Mouse (Mus musculus) c-Kit-positive CD71-negative TER-119-negative erythroid progenitor cells, embryonic 14.5 days (primary cell): ENCODE results near the gene Olfr1414.
A peak's percentile ranks its signal among the peaks of the same experiment; 100 is the strongest.
"Not testable (repeated sequence)": the region's sequence is repeated elsewhere in the genome, so short reads cannot be mapped to it uniquely, and the experiment has no call there.

Source experiments
- DNase-seq: peaks from one replicate; pipeline ENCODE4 v3.0.0-alpha.2; 2013; ENCODE audit warnings: low read depth

The Olfr1414 gene

DNA sequence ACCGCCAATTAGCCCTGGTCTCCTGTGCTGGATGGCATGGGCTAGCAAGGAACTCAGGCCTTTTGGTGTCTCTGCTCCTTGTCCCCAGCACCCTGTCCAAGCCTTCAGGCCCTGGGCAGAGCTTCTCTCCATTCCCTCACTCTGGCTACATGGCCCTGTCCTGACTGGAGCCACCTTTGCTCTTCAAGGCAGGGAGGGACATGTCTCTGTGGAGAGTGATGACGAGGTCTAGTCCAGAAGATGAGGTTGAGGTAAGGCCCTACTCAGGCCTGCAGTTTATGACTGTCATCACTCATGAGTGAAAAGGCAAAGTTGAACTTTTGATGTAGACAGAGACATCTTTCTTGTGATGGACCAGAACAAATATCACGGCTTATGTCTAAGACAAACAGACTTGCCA is at the start of gene Olfr1414:
Gene Olfr1414, minus strand, starts transcription at position 101 of the 400 bp plus-strand sequence.
- no peak for DNase-seq

DNA sequence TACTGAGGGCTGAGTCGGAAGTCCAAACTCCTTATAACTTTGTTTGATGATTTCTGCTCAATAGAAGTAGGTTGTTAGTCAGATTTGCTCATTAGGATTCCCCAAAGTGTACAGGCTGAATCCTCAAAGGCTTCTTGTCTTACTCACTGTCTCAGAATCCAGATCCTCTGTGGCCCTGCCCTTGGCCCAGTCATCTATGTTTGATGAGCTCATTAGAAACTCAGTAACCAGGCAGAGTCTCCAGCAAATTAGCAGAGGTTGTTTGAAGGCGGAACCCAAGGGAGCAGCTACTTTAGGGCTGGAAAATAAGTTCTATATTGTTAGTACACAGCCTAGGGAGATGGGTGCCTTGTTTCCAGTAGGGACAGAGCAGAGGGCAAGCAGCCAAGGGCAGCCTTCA is 27.5 kb upstream of the Olfr1414 start:
- no peak for DNase-seq

- no peak for DNase-seq
Observed at GRCm38 (mm10) chr1:92539071-92539470, 20.6 kb upstream of the Olfr1414 start.

DNA sequence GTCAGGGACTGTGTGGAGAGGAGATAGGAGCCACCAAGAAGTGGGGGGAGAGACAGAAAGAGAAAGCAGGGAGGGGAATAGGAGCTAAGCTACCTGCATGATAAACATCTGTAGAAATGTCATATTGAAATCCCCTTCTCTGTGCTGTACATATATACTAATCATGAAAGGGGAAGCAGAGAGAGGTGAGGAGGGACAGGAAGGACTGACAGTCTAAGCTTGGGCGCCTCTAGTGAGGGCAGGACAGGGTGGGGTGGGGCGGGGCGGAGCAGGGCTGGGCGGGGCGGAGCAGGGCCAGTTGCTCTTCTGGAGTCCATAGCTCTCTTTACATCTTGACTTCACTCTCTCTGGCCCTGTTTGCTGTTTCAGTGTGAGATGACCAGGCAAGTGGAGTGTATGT is 18.5 kb upstream of the Olfr1414 start:
- DNase-seq, result no peak

DNA sequence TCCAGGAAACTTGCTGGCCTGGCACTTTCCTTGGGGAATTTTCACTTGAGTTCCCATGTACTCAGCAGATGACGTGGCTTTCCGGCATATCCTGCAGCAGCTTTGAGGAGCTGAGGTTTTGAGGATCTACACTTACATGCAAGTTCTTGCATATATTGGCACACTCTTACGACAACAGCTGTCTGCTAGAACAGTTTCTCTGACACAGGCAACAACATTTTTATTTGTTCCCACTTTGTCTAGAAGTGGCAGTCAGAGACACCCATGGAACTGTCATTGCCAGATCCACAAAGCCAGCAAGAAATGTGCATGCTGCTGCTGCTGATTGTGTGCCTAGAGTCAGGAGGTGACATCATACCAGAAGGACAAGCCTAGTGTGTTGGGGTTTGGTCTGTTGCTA is 5.3 kb upstream of the Olfr1414 start:
- DNase-seq, result no peak

DNA sequence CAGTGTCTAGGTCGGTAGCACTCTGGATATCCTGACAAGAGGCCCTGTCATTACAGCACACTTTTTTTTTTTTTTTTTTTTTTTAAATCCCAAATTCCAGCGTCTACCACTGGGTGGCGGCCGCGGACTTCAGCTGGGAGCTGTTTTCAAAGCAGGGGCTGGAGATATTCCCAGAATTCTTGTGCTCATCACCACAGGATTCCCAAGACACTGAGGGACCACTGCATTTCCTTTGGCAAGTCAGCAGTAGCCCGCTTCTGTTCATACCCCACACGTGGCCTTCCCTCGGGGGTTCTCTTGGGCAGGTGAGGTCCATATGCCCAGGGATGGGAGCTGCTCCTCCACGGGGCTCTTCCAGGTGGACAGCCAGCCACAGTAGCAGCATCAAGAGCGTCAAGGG is 2.9 kb upstream of the Olfr1414 start:
- DNase-seq, result peak; percentile 10

DNA sequence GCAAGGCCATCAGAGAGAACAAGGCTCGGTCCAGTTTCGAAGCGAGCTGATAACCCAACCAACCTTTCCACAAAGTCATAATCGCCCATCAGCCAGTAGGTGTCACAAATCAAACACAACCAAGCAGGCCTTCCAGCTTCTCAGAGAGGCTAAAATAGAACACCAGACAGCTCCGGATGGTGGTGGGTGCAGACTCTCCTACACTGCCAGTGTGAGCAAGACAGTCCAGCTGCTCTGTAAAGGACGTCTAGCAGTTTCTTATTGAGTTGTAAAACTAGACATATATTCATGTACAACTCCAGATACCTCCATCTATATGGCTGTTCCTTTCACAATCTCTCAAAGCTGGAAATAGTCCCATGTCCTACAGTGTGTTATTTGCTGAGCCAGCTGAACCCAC is 585 bp upstream of the Olfr1414 start:
- no peak for DNase-seq

DNA sequence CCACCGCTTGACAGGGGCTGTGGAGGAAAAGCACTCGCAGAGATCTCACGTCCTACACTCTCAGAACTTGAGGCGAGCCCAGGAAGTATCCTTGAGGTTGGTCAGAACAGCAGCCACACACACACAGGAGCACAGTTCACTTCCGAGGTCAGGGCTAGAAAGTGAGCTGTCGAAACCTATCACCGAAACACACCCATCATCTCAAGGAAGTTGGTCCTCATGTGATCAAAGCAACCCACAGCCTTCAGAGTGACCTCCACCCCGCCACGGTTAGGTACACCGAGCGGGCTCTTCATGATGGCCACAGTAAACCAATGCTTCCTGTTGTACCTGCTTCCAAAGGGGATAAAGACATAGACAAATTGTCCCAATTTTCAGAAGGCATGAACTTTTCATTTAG is 3.1 kb downstream of the Olfr1414 start:
- no peak for DNase-seq

DNA sequence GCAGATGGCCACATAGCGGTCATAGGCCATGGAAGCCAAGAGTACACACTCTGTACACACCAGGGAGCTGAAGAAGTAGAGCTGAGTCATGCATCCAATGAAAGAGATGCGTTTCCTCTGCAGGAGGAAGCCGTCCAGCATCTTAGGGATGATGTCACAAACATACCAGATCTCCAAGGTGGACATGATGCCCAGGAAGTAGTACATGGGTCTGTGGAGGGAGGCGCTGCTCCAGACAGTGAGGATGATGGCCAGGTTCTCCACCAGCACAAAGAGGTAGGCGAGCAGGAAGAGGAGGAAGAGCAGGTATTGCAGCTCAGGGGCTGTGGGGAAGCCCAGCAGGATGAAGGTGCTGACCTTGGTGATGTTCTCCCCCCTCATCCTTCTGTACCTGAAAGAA is 6.8 kb downstream of the Olfr1414 start:
- not testable (repeated sequence) for DNase-seq

DNA sequence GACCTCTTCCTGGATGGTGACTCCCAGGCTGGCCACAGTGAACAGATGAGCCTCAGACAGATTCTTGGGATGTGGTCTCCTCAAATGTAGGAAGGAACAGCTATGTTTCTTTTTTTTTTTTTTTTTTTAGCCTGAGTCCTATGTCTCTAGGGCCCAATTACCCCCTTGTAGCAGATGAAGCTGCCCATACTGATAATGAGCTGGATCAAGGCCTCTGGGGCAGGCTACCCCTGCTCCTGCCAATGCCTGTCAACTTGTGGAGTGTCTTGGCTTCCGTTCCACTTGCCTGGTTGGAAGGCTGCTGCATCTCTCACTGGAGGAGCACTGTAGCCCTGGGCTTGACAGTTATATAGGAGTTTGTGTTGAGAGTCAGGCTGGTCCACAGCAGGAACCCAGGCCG is 22.5 kb downstream of the Olfr1414 start, which contains the start of gene Olfr1415:
Gene Olfr1415, minus strand, starts transcription at position 101 of the 400 bp plus-strand sequence.
- DNase-seq, result no peak

- no peak for DNase-seq
Observed at GRCm38 (mm10) chr1:92485013-92485412, 33.4 kb downstream of the Olfr1414 start, which contains the start of gene Olfr1416. Gene Olfr1416, minus strand, starts transcription at chr1:92485113.

DNA sequence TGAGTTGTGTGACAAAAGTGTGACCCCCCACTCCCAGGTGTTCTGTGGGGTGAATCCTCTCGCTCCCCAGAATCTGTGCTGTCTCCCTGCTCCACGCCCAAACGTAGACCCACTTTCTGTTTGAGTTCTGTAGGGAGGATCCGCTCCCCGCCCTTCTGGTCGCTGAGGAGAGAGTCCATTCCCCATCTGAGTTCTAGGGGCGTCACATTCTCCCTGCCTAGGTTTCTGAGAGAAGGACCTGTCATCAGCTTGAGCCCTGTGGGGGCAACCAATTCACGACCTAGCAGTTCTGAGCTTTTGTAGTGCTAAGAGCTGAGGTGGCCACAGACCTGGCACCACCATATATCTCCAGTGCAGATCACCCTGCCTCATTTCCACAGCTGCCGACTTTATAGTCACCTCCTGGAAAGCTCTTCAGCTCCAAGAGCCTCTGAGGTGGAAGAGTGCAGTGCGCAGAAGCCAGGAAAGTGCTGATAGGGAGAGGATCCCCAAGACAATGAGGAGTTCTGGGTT is 44.3 kb downstream of the Olfr1414 start:
- no peak for DNase-seq

GRCm38 (mm10) chr1:92473165-92474041 is 45.1 kb downstream of the Olfr1414 start, which contains the start of gene Ndufa10:
Gene Ndufa10, minus strand, starts transcription at chr1:92473860.
- DNase-seq, result peak; percentile 87

DNA sequence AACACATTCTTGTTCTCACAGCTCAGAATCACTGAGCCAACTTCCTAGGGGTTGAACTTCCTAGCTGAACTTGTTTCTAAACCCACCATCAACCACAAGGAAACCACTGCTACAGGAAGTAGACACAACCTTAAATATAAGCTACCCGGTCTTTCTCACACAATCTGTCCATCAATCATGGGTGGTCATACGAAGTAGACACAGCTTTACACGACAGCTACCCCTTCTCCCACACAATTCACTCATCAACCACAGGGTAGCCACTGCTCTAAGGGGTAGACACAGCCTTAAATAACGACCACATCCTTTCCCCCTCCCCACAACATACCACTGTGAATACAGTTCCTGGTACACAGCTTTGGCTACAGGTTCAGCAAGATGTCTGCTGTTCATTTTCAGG is 49.6 kb downstream of the Olfr1414 start:
- no peak for DNase-seq

DNA sequence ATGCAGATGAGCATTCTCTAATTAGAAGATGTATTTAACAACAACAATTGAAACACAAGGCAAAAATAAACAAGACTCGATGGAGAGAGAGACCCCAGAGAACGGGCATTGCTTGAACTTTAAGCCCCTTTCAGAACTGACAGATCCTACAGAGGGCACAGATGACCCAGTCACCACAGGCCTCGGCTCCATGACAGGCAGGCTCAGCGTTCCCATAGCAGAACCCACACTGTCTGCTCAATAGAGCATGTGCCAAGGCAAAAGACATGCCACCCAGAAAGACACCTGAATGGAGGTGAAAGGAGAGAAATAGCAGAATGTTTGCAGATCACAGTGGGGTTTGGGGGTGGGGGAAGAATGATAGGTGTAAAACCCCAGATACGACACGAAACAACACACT is 60.0 kb downstream of the Olfr1414 start:
- no peak for DNase-seq

DNA sequence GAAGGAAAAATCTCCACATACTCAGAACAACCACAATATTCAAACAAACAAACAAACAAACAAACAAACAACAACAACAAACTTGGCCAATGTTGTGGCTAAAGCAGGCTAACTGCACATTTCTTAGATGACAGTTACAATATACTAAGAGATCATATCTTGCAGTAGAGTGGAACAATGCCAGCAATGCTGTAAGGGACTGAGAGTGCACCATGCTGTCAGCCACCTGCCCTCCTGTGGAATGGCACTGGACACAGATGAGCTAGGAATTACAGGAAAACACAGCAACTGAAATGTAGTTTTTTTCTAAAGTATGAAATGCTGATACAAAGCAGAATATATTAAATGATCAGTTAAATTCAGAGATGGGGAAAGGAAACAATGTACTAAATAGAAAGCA is 60.7 kb downstream of the Olfr1414 start:
- no peak for DNase-seq
